Mouse (Mus musculus) liver, adult 2 months (tissue): ENCODE results near the gene Cdk5rap3. TPM values are rescaled to one million over a fixed set of nuclear protein-coding genes. Genes with fewer than 3 reads are reported as not detected.

ENCODE experiments used
- DNase-seq: peaks from one replicate; pipeline ENCODE4 v3.0.0-alpha.2; 2011; ENCODE audit warnings: low read depth, low spot score; ENCODE audit errors: extremely low read depth
- H3K27ac ChIP-seq: fragments of 200-500 bp; replicated peaks from 2 replicates; pipeline ENCODE4 v1.5.1; 2012; ENCODE audit warnings: low read depth, mild to moderate bottlenecking, control low read depth, inconsistent platforms, low read length; ENCODE audit not compliant: insufficient read depth
- H3K27me3 ChIP-seq: fragments of 200-500 bp; 2 replicates; pipeline ENCODE4 v1.6.1; 2012; ENCODE audit warnings: mild to moderate bottlenecking, moderate library complexity, low read length, inconsistent platforms; ENCODE audit not compliant: control insufficient read depth, insufficient read depth
- H3K36me3 ChIP-seq: fragments of 200-500 bp; 2 replicates; pipeline ENCODE4 v1.6.1; 2012; ENCODE audit warnings: low read length, inconsistent platforms; ENCODE audit not compliant: control insufficient read depth, insufficient read depth
- H3K4me1 ChIP-seq: fragments of 200-500 bp; 2 replicates; pipeline ENCODE4 v1.6.1; 2011; ENCODE audit warnings: low read length; ENCODE audit not compliant: control insufficient read depth, insufficient read depth
- H3K4me3 ChIP-seq: fragments of 200-500 bp; 2 replicates; pipeline ENCODE4 v1.5.1; 2011; ENCODE audit warnings: low read depth, mild to moderate bottlenecking, control low read depth, low read length, moderate library complexity; ENCODE audit not compliant: insufficient read depth
- H3K79me2 ChIP-seq: fragments of 200-500 bp; 2 replicates; pipeline ENCODE4 v1.6.1; 2012; ENCODE audit warnings: inconsistent platforms, mild to moderate bottlenecking, low read length, moderate library complexity; ENCODE audit not compliant: control insufficient read depth, insufficient read depth
- H3K9ac ChIP-seq: fragments of 200-500 bp; 2 replicates; pipeline ENCODE4 v1.6.1; 2012; ENCODE audit warnings: low read depth, mild to moderate bottlenecking, control low read depth, inconsistent platforms, low read length
- CTCF ChIP-seq: fragments of 200-500 bp; IDR thresholded peaks from 2 replicates; pipeline ENCODE4 v1.5.1; 2011; ENCODE audit warnings: low read depth, low read length, control low read depth
- POLR2A ChIP-seq: fragments of 200-500 bp; IDR thresholded peaks from 2 replicates; pipeline ENCODE4 v1.6.1; 2011; ENCODE audit warnings: low read length, control low read depth; ENCODE audit not compliant: insufficient read depth; ENCODE audit errors: extremely low read depth
- WGBS: fragments of 180-500 bp; shearing (Covaris S2); methylation state at CpG from one replicate; pipeline ENCODE4 v1.1.7; 2018; 5-methylcytosine and 5-hydroxymethylcytosine counted together
- polyA plus RNA-seq: library from polyadenylated mRNA; depleted of rRNA; stranded (reverse); fragments of >200 nt; gene quantifications from 2 replicates; pipeline ENCODE4 v1.2.3, GENCODE M21; 2012
- total RNA-seq: library from RNA; depleted of rRNA; stranded (reverse); fragments of >200 nt; gene quantifications from 2 replicates; pipeline ENCODE4 v1.2.3, GENCODE M21; 2014

Cdk5rap3 gene
- total and polyA plus RNA-seq, 2 experiments, result 50.5 to 52.2 TPM

- H3K9ac ChIP-seq, result peak overlapping the region; percentile 21; the same call in 1 of the 2 replicates
- H3K79me2 ChIP-seq, result no peaks in the 10 kb centered on the region
- 43% methylated on average over 7 of the region's 7 CpGs for WGBS
- peak overlapping the region; percentile 26; the same call in 1 of the 2 replicates for H3K4me3 ChIP-seq
- no peaks in the 10 kb centered on the region for H3K4me1 ChIP-seq
- peaks cover 2% of the 10 kb centered on the region; the same call in 1 of the 2 replicates for H3K27me3 ChIP-seq
- no peak for TF ChIP-seq POLR2A
- H3K36me3 ChIP-seq, result no peaks in the 10 kb centered on the region
- no peak for DNase-seq
- H3K27ac ChIP-seq, result peak overlapping the region; percentile 37
Observed at GRCm38 (mm10) chr11:96879359-96879758, 36.9 kb downstream of the Cdk5rap3 start.

- Histone ChIP-seq H3K79me2 (no peaks in the 10 kb centered on the region), H3K27me3 (peaks cover 2% of the 10 kb centered on the region; the same call in 1 of the 2 replicates), H3K27ac (no peak overlapping the region; the same call in 1 of the 2 replicates), H3K4me3 (peak overlapping the region; percentile 30; the same call in 1 of the 2 replicates), H3K4me1 (no peaks in the 10 kb centered on the region), H3K36me3 (no peaks in the 10 kb centered on the region), H3K9ac (no peak overlapping the region)
- no peak for TF ChIP-seq CTCF
- no peak for TF ChIP-seq POLR2A
- DNase-seq, result no peak
- 40% methylated on average over 3 of the region's 3 CpGs for WGBS
Observed at GRCm38 (mm10) chr11:96878715-96879114, 37.6 kb downstream of the Cdk5rap3 start.

- Histone ChIP-seq H3K4me1 (no peaks in the 10 kb centered on the region), H3K9ac (no peak overlapping the region), H3K36me3 (no peaks in the 10 kb centered on the region), H3K4me3 (no peak overlapping the region), H3K27me3 (peaks cover 2% of the 10 kb centered on the region; the same call in 1 of the 2 replicates), H3K79me2 (no peaks in the 10 kb centered on the region), H3K27ac (no peak overlapping the region)
- no peak for DNase-seq
- TF ChIP-seq CTCF (no peak), POLR2A (no peak)
- WGBS, result 57% methylated on average over 4 of the region's 4 CpGs
Observed at GRCm38 (mm10) chr11:96877071-96877470, 39.2 kb downstream of the Cdk5rap3 start.

GRCm38 (mm10) chr11:96876300-96877040 is 39.8 kb downstream of the Cdk5rap3 start:
- H3K36me3 ChIP-seq, result no peaks in the 10 kb centered on the region
- WGBS, result 52% methylated on average over 13 of the region's 13 CpGs
- no peak overlapping the region for H3K4me3 ChIP-seq
- no peak overlapping the region for H3K9ac ChIP-seq
- H3K27me3 ChIP-seq, result peaks cover 2% of the 10 kb centered on the region; the same call in 1 of the 2 replicates
- TF ChIP-seq POLR2A (no peak), CTCF (no peak)
- no peak overlapping the region for H3K27ac ChIP-seq
- H3K79me2 ChIP-seq, result no peaks in the 10 kb centered on the region
- no peak for DNase-seq
- H3K4me1 ChIP-seq, result no peaks in the 10 kb centered on the region

GRCm38 (mm10) chr11:96875745-96876144 is 40.6 kb downstream of the Cdk5rap3 start:
- Histone ChIP-seq H3K9ac (no peak overlapping the region), H3K27me3 (peaks cover 2% of the 10 kb centered on the region; the same call in 1 of the 2 replicates), H3K4me1 (no peaks in the 10 kb centered on the region), H3K36me3 (no peaks in the 10 kb centered on the region), H3K79me2 (no peaks in the 10 kb centered on the region), H3K27ac (no peak overlapping the region), H3K4me3 (no peak overlapping the region)
- no peak for DNase-seq
- WGBS, result 2% methylated on average over 35 of the region's 35 CpGs
- no peak for TF ChIP-seq POLR2A
- TF ChIP-seq CTCF, result no peak

GRCm38 (mm10) chr11:96875270-96875669 is 41.0 kb downstream of the Cdk5rap3 start:
- peaks cover 2% of the 10 kb centered on the region; the same call in 1 of the 2 replicates for H3K27me3 ChIP-seq
- no peaks in the 10 kb centered on the region for H3K36me3 ChIP-seq
- H3K9ac ChIP-seq, result no peak overlapping the region
- no peaks in the 10 kb centered on the region for H3K79me2 ChIP-seq
- H3K4me1 ChIP-seq, result no peaks in the 10 kb centered on the region
- DNase-seq, result no peak
- TF ChIP-seq CTCF (no peak), POLR2A (no peak)
- H3K27ac ChIP-seq, result no peak overlapping the region
- WGBS, result 44% methylated on average over 4 of the region's 4 CpGs
- no peak overlapping the region for H3K4me3 ChIP-seq
